Mouse (Mus musculus): ENCODE measurements at regions not wholly inside any gene's neighbourhood (a gene's known extent, or its start where the extent isn't known, plus 50 kb on each side); places are given as distances from the start of the nearest gene placed in this dataset.
A peak's percentile ranks its signal among the peaks of the same experiment; 100 is the strongest.

- TF ChIP-seq EP300 (optimal IDR thresholded peaks at IDR 0.05) (no peak), CTCF (IDR thresholded peaks at IDR 0.05; ENCODE audit: low read depth) (peak; percentile 39; the same call in 1 of the 2 replicates)
Measured at GRCm38 (mm10) chr1:35765692-35766091, 302.5 kb upstream of the Hs6st1 start.

All from stomach, postnatal 0 days (tissue).